Mouse (Mus musculus): ENCODE results near the gene Kdm6b.
A peak's percentile ranks its signal among the peaks of the same experiment; 100 is the strongest.

DNA sequence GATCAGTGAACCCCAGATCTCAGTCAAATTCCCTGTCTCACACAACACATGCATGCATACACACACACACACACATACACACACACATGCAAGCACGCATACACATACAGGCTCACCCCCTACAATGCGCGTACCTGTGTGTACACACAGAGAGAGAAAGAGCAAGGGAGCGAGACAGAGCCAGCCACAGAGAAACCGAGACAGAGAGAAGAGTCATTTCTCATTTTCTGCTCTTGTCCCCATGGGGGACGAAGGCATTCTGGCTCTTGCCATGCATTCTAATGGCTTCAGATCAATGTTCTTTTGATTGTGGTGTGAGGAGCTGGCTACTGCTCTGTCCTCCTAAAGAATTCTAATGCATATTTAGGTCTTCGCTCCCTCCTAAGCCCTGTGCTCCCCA lies 33.8 kb upstream of the Kdm6b start:
- TF ChIP-seq ZNF384 (IDR thresholded peaks at IDR 0.05; ENCODE audit: low read depth, low read length), result no peak
- no peak for TF ChIP-seq POLR2A (IDR thresholded peaks at IDR 0.05; ENCODE audit: low read depth, low read length)
- no peak for TF ChIP-seq ZKSCAN1 (IDR thresholded peaks at IDR 0.05; ENCODE audit: borderline replicate concordance, low read depth, low read length)
- TF ChIP-seq GABPA (IDR thresholded peaks at IDR 0.05; ENCODE audit: insufficient replicate concordance, low read depth, low read length), result no peak
- 0 out of 2 replicates have a peak, but pooled peaks have one; percentile 26 for TF ChIP-seq BHLHE40 (IDR thresholded peaks at IDR 0.05; ENCODE audit: low read depth, low read length)
